ENCODE assay signal across 8 mouse cellular contexts in the genomic region with DNA sequence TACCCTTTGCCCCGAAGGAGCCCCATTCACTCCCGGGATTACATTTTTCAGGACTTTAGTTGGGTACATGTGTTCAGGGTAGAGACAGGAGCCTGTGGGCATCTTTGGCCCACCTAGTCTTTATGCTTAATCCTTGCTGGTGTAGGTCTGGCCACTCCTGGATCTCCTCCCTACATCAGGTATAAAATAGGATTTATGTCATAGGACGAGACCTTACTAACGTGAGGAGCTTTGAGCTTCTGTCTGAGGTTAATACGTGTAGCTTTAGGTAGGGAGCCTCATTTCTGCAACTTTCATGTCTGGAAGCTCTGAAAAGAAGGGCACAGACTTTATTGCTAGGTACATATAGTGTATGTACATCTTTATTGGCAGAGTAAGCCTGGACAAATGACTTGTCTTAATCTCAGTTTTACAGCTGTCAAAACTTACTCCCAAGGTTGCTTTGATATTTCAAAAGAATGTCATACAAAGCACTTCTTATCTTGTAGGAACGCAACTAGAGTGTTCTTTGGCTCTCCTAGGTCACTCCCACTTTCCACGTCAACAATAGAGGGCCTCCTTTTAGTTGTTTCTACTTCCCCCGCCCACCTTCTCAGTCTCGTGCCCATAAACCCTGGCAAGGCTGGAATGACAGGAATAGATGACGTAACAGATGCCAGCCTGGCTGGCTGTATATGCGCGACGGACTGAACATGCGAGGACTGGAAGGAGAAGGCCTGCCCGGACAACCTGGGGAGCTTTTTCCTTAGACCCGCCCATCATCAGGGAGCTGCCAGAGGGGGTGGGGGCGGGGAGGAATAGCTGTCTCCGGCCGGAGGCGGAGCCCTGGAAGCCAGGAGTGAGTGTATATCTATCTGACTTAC. TPM values are rescaled to one million over a fixed set of nuclear protein-coding genes. Genes with fewer than 3 reads are reported as not detected.
DNase-seq lines count a peak whose midpoint lies in the region; ATAC-seq and TF ChIP-seq lines count a peak whose summit lies in the region.

No protein-coding gene starts in this region.

- intact Hi-C loops in left cerebral cortex, postnatal 36 days (cut with DNase I) = no loop called here

- 0 out of 2 replicates have a peak, but pooled peaks cover 3% of the 10 kb centered on the region for H3K4me1 ChIP-seq in intestine, postnatal 0 days (replicated peaks; ENCODE audit: control insufficient read depth, insufficient read depth, low read length)

- no peak overlapping the region for H3K9ac ChIP-seq in intestine, postnatal 0 days (ENCODE audit: low read depth, low read length)

- H3K27me3 ChIP-seq in intestine, postnatal 0 days (replicated peaks; ENCODE audit: control insufficient read depth, insufficient read depth, low read length) = no peaks in the 10 kb centered on the region

- H3K9me3 ChIP-seq in intestine, postnatal 0 days (ENCODE audit: control insufficient read depth) = no peaks in the 10 kb centered on the region

- peak overlapping the region; percentile 91 for H3K27ac ChIP-seq in intestine, postnatal 0 days (ENCODE audit: low read depth, low read length)

- 5% methylated on average over 20 of the region's 20 CpGs for WGBS in intestine, postnatal 0 days

- TF ChIP-seq CTCF in intestine, postnatal 0 days (IDR thresholded peaks at IDR 0.05; ENCODE audit: low read depth) = no peak

- no peak for ATAC-seq in cerebellum, adult (ENCODE audit: insufficient number of reproducible peaks, low FRiP score, low TSS enrichment)
- peak; percentile 83 for ATAC-seq in intestine, postnatal 0 days

- peak overlapping the region; percentile 93 for H3K4me3 ChIP-seq in intestine, postnatal 0 days (ENCODE audit: low read depth, low read length)

- H3K36me3 ChIP-seq in intestine, postnatal 0 days (ENCODE audit: control insufficient read depth, insufficient read depth) = peaks cover 7% of the 10 kb centered on the region

- DNase-seq in cerebellum, adult 11 months = peak; percentile 37
- DNase-seq in embryo, embryonic 9.5 days (ENCODE audit: extremely low spot score) = peak; percentile 81
- DNase-seq in heart, adult 11 months = peak; percentile 99
- DNase-seq in left cerebral cortex, postnatal 36 days (ENCODE audit: low spot score in 2 of 2) = peak; percentile 32 to 54
- peak; percentile 64 for DNase-seq in mesoderm, embryonic 11.5 days (ENCODE audit: low read depth, low spot score)
- peak; percentile 51 for DNase-seq in skeletal muscle tissue, adult 2 months (ENCODE audit: low read depth, low spot score)

- peak overlapping the region; percentile 84 for H3K4me2 ChIP-seq in intestine, postnatal 0 days (replicated peaks; ENCODE audit: low read depth)

RNA-seq across cellular contexts. Expression of gene Ormdl3, which starts 0.7 kb away (rescaled TPM):
- polyA plus RNA-seq in intestine, postnatal 0 days (2015; fragmentation: Nextera tagmentation; extraction: Ambion mirVana) = 139 and 150 TPM in 2 replicates
- total RNA-seq in left cerebral cortex, postnatal 36 days (2021) = 10 to 100 TPM; 46.5 to 47.8 TPM

RNA-seq across cellular contexts. Expression of gene Lrrc3c, which starts 10.2 kb away (rescaled TPM):
- not detected in 2 replicates for polyA plus RNA-seq in intestine, postnatal 0 days (2015; fragmentation: Nextera tagmentation; extraction: Ambion mirVana)
- not detected for total RNA-seq in left cerebral cortex, postnatal 36 days (2021)

RNA-seq across cellular contexts. Expression of gene Zpbp2, which starts 37.0 kb away (rescaled TPM):
- 3.2 and 4.0 TPM in 2 replicates for polyA plus RNA-seq in intestine, postnatal 0 days (2015; fragmentation: Nextera tagmentation; extraction: Ambion mirVana)
- total RNA-seq in left cerebral cortex, postnatal 36 days (2021) = under 1 TPM in 1 of 2 experiments, not detected in 1; 0.20 TPM

RNA-seq across cellular contexts. Expression of gene Gm12355, which starts 37.5 kb away (rescaled TPM):
- polyA plus RNA-seq in intestine, postnatal 0 days (2015; fragmentation: Nextera tagmentation; extraction: Ambion mirVana) = 0.56 and 0.58 TPM in 2 replicates
- 10 to 100 TPM in 1 of 2 experiments, 1 to 10 TPM in 1; 9.4 to 10.6 TPM for total RNA-seq in left cerebral cortex, postnatal 36 days (2021)

RNA-seq across cellular contexts. Expression of gene Gsdma3, which starts 38.2 kb away (rescaled TPM):
- polyA plus RNA-seq in intestine, postnatal 0 days (2015; fragmentation: Nextera tagmentation; extraction: Ambion mirVana) = not detected in 2 replicates
- total RNA-seq in left cerebral cortex, postnatal 36 days (2021) = not detected

Comparison
In these comparisons a context has a peak if more than half of its experiments do, and no peak if none do; other contexts are left out.
1. DNase-seq: peak in every context shown above with its lines; median percentile 99 in heart, adult 11 months; 81 in embryo, embryonic 9.5 days; 64 in mesoderm, embryonic 11.5 days; 51 in skeletal muscle tissue, adult 2 months; 43 in left cerebral cortex, postnatal 36 days; 37 in cerebellum, adult 11 months.